Mouse (Mus musculus) frontal cortex, postnatal 36 days (tissue): ENCODE data around the gene Olfr684.
A peak's percentile ranks its signal among the peaks of the same experiment; 100 is the strongest.

Experiments
- DNase-seq, 2 experiments: peaks; one replicate each; pipeline ENCODE4 v3.0.0; 2022; ENCODE audit warnings: low spot score in 2 of 2

The Olfr684 gene

GRCm38 (mm10) chr7:105163553-105163952, at the start of gene Olfr684:
Gene Olfr684, minus strand, starts transcription at chr7:105163653.
- no peak for DNase-seq

DNA sequence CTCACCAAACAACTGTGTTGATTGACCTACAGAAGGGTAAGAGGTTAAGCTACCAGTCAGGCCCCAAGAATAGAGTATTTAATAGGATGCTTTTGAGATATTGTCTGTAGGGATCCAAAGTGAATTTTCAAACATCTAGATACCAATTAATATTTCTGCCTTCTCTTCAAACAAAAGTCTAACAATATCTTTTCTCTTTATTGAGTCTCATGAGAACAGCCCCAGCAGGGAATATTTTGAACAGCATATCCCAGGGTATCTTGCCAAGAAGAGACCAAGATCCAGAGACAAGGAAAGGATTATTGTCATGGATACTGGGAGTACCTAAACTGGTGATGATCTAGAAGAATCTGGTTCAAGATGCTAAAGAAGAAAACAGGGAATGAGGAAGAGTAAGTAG, 43.9 kb upstream of the Olfr684 start, which contains the start of gene Olfr686:
Olfr686 (minus strand) TSS at position 101 of the 400 bp plus-strand sequence.
- DNase-seq, result no peak

DNA sequence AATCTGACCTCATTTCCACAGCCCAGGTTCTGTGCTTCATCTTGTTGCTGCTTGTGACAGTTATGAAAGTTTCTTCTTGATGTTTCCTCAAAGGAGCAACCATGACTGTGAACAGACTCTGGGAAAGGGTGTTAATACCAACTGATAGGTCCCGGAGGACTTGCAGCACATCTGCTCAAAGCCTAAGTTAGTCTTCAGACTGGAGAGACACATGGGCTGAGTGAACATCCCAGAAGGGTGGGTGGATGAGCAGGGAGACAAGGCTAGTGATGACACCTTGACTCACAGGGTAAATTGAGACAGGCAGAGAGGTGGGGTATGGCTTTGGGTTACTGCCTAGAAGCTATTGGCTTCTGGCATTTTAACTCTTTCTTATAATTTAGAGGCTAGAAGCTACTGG, 22.5 kb upstream of the Olfr684 start, which contains the start of gene Olfr685:
Olfr685 (minus strand) TSS at position 101 of the 400 bp plus-strand sequence.
- DNase-seq, result peak in 1 of 2 experiments; percentile 2

DNA sequence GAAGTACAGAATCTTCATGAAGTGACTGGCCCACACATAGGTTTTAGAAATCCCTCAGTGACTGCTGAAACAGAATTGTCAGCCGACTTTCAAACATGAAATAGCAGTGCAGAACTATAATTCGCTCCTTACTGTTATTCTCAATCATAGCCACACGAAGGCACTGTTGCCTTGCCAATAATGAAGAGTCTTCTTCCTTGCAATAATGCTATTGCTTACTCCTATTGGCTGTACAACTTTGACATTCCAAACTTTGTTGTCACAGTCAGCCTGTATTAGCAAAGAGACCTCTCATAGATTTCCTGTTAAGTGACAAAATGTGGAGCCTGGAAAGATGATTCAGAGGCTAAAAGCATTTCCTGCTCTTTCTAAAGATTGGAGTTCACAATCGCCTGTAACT, 7.3 kb upstream of the Olfr684 start:
- peak; percentile 16 to 54 for DNase-seq

- no peak for DNase-seq
These were observed 16.5 kb downstream of the Olfr684 start, which contains the start of gene Olfr683 for GRCm38 (mm10) chr7:105146912-105147311. Gene Olfr683, minus strand, starts transcription at chr7:105147012.

- DNase-seq, result no peak
These were observed 22.2 kb downstream of the Olfr684 start for GRCm38 (mm10) chr7:105141275-105141674.

DNA sequence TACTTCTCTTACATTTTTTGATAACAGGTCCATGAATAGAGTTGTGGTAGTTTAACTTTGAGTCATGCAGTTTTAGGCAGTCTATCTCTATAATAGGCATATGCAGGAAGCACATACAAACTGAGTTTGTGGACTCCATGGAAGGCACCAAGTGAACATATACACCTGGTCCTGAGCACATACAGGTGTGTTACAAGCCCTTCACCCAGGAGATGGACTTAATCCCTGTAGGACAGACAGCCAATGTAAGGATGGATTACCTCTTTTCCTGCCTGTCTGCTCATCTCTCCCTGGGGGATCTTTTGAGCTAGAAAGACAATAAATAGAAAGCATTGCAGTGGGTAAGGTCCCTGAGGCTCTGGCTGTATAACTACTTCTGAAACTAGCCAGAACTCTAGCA, 46.9 kb downstream of the Olfr684 start, which contains the start of gene Olfr681:
Olfr681 (plus strand) TSS at position 301 of the 400 bp plus-strand sequence.
- no peak for DNase-seq
